Mouse (Mus musculus) ovary, postnatal 36 days (tissue): Measurements from ENCODE around the gene Scarf2.

Source experiments
- DNase-seq: peaks from one replicate; pipeline ENCODE4 v3.0.0; 2022; ENCODE audit warnings: low spot score, mixed read lengths

The Scarf2 gene

DNA sequence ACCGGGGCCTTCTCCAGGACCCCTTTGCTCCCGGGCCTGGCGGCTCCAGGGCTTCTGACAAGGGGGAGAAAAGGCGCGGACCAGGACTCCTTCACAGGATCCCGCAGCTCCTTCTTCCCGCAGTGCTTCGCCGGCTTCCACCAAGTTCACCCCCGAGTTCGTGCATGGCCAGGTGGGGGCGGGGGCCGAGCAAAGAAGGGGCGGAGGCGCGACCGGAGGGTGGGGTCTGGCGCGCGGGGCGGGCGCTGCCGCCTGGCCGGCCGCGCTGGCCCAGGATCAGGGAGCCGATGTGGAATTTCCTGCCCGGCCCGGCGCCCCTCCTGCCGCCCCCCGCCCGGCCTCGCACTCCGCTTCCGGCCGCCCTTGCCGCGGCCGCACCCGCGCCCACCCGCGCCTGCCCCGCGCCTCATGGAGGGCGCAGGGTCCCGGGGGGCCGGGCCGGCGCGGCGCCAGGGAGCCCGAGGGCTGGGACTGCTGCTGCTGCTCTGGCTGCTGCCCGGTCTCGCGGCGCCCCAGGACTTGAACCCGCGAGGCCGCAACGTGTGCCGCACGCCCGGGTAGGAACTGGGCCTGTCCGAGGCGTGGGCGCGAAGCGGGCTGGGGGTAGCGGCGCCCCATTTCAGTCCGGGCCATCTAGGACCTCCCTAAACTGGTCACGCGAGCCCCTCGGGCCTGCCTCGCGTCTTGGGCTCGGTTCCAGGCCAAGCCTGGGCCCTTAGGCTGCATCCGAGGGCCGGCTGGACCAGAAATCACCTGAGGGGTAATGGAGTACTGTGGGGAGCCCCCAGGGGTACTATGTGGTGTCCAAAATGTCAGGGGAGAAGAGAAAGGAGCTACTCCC, at the start of gene Scarf2:
TSS of gene Scarf2 (plus strand) at position 312 of the 841 bp plus-strand sequence.
- DNase-seq = peak; percentile 65

GRCm38 (mm10) chr16:17753001-17753400, 44.1 kb upstream of the Scarf2 start:
- no peak for DNase-seq

DNA sequence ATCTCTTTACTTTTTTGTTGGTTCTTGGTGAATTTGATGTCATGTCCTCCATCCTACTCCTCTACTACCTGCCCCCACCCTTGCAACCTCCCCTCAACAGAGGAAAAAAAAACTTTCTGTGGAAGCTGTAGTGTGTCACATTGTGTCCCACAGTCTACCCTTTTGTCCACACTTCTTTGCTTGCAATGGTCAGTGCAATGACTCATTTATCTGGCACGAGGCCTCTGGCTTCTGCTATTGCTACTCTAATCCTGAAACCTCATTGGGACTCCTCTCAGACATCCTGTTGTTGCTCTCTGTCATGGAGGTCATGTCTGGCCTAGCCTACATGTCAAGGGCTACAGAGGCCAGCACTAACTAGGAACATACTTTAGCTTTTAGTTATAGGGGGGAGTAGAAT, 43.4 kb upstream of the Scarf2 start:
- no peak for DNase-seq

DNA sequence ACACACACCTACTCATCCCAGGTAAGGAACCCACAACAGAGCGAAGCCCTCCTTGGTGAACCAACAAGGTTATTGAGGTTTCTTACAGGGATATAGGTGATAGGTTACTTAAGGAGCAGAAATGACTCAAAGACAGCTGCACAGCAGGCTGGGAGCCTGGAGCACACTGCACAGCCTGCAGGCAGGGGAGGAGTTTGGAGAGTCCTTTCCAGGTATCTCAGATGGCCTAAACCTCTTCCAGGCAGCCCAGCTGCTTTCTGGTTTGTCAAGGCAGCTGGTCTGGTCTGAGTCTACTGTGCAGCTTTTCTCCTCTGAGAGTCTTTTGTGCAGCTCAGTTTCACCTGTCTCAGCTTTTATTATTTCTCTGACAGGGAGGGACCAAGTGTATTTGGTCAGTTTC, 39.3 kb upstream of the Scarf2 start:
- no peak for DNase-seq

GRCm38 (mm10) chr16:17758902-17759301, 38.2 kb upstream of the Scarf2 start:
- no peak for DNase-seq

DNA sequence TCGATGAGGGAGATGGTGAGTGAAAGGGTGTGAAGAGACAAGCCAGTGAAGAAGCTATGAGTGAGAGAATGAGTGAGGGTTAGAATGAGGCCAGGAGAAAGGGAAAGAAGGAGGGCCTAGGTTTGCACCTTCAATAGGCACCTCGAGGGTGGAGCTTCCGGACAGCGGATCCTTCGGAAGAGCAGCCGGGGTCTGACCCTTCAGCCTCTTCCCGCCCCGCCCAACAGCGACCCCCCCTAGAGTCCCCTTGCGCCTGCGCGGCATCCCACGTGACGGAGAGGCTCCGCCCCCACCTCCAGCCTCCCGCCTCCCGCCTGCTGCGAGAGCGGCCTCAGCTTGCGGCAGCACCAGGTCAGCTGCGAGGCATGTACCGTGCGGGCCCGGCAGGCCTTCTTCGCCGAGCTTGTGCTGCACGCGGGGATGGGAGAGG, 37.7 kb upstream of the Scarf2 start, which contains the start of gene Klhl22:
TSS of gene Klhl22 (plus strand) at position 275 of the 430 bp plus-strand sequence.
- DNase-seq = peak; percentile 93

- DNase-seq = peak; percentile 54
Observed at GRCm38 (mm10) chr16:17759813-17760321, 37.2 kb upstream of the Scarf2 start.

GRCm38 (mm10) chr16:17760657-17761056, 36.4 kb upstream of the Scarf2 start:
- peak; percentile 16 for DNase-seq

- no peak for DNase-seq
Observed at GRCm38 (mm10) chr16:17761074-17761473, 36.0 kb upstream of the Scarf2 start.

GRCm38 (mm10) chr16:17764108-17764511, 33.0 kb upstream of the Scarf2 start:
- DNase-seq = no peak

GRCm38 (mm10) chr16:17768834-17769233, 28.2 kb upstream of the Scarf2 start:
- DNase-seq = no peak

DNA sequence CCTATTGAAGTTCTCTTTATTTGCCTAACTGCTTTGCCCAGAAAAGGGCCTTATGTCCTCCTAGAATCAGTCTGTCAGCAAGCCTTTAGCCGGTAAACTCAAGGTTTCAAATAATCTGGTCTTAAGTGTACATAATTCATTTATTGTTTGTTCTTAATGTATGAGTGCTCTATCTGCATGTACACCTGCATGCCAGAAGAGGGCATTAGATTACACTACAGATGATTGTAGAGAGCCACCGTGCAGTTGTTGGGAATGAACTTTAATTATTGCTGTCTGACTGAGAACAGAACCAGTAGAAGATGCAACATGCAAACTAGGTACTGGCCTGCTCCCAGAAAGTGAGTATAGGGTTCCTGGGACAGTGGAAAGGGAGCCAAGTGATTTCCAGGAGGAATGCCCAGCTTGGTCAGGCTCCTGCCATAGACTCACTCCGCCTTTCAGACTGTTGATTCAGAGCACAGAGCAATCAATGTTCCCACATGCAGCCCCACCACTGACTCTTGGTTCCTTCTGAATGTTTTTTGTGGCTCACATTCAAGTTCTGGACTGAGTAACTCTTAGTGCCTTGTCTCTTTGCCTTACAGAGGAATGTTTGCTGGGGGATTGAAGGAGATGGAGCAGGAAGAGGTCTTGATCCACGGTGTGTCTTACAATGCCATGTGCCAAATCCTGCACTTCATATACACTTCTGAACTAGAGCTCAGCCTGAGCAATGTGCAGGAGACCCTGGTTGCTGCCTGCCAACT, 25.8 kb upstream of the Scarf2 start:
- DNase-seq = no peak

DNA sequence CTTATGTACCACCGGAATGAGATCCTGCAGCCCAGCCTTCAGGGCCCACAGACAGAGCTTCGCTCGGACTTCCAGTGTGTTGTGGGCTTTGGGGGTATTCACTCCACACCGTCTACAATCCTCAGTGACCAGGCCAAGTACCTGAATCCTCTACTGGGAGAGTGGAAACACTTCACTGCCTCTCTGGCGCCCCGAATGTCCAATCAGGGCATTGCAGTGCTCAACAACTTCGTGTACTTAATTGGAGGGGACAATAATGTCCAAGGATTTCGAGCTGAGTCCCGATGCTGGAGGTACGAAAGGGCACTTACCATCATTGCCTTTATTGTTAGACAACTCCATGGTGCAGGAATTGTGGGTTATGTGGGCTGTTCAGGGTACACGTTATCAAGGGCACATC, 20.3 kb upstream of the Scarf2 start:
- DNase-seq = no peak

- no peak for DNase-seq
Observed at GRCm38 (mm10) chr16:17778223-17778622, 18.9 kb upstream of the Scarf2 start.

DNA sequence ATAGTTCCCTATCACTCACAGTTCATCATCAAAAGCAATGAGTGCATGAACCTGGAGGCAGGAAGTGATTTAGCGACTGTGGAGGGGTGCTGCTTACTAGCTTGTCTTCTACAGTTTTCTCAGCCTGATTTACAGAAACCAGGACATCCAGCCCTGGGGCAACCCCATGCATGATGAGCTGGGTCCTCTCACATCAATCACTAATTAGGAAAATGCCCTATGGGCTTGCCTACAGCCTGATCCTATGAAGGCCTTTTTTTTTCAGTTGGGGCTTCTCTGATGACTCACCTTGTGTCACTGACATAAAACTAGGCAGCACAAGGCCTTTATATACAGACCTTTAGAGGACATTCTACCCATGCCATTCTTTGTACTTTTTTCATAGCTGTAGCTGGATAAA, 17.4 kb upstream of the Scarf2 start:
- no peak for DNase-seq

DNA sequence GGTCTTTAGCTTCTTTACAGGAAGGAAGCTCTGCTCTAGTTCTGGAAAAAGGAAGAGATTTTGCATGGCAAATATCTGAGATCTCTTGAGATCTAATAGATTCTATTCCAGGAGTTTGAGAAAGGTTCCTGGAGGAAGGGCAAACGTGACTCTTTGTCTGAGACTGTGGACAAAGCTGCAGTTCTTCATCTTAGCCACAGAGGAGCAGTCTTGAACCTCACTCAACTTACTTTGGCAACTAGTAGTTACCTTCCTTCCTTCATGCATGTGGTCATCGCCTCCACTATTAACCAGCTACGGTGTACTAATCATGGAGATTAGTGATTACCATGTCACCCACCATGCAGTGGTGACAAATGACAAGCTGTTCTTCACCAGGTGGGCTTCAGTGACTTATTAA, 11.7 kb upstream of the Scarf2 start:
- no peak for DNase-seq

- no peak for DNase-seq
Observed at GRCm38 (mm10) chr16:17792728-17793127, 4.4 kb upstream of the Scarf2 start.

GRCm38 (mm10) chr16:17794047-17794446, 3.0 kb upstream of the Scarf2 start:
- DNase-seq = no peak

- DNase-seq = no peak
Observed at GRCm38 (mm10) chr16:17795643-17796042, 1.4 kb upstream of the Scarf2 start.

DNA sequence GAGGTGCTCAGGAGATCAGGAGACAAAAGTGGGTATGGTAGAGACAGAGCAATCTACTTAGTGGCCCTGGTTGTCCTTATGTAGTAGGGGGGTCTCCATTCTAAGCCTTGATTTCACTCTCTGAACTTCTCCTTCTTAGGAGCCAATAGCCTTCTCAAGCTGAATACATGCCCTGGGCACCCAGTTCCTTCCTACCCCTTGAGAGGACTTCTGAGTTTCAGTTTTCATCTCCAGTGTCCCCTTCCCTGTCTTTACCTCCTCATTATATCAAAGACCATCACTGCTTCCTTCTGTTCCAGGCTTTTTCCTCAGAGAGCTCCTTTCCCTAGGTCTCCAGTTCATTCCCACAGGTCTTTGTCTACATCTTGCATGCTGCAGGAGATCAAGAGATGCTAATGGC, 563 bp upstream of the Scarf2 start:
- DNase-seq = no peak

GRCm38 (mm10) chr16:17797812-17798311, 780 bp downstream of the Scarf2 start:
- DNase-seq = no peak

- peak; percentile 60 for DNase-seq
Observed at GRCm38 (mm10) chr16:17798321-17799180, 1.5 kb downstream of the Scarf2 start.
